Mouse (Mus musculus): Measurements from ENCODE around the gene Zfp536. TPM values are rescaled to one million over a fixed set of nuclear protein-coding genes. Genes with fewer than 3 reads are reported as not detected.
A peak's percentile ranks its signal among the peaks of the same experiment; 100 is the strongest.
"Not testable (repeated sequence)": the region's sequence is repeated elsewhere in the genome, so short reads cannot be mapped to it uniquely, and the experiment has no call there.

Zfp536 gene
- total RNA-seq, 2 experiments from 2014 or later, result 35.1 to 40.3 TPM

DNA sequence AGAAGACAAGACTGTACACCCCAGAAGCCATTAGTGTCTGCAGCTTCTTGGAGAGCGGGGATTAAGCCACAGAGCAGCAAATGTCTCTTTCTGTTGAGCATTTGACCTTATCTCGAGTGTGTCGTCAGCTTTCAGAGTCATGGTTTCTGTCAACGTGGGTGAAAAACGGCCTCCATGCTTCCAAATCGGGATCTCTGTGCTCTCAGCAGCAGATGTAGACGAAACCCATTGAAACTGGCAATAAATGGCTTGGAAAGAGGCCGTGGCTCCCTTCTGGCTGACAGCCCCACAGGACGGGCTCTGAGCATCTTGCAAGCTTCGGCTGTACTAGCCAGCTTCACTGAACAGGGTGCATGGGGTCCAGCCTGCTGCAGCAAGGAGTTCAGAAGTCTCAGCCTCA lies 159.1 kb downstream of the Zfp536 start:
- DNase-seq (ENCODE audit: low spot score in 2 of 2), result no peak

DNA sequence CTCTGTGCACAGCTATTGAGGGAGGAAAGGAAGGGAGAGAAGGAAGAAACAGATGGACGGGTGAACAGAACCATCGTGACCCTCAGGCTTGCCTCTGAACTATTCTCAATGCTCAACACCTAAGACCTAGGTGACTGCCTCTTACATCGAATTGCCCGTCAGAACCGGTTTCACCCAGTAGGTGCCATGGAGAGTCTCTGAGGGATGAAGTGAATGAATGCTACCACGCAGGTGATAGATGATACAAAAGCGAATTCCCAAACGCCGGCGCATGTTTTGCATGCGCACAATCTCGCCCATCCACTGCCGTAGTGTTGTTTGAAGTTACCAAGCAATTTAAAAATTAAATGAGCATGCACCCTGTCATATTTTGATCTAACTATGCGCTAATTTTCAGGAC lies 164.9 kb downstream of the Zfp536 start:
- no peak for DNase-seq (ENCODE audit: low spot score in 2 of 2)

DNA sequence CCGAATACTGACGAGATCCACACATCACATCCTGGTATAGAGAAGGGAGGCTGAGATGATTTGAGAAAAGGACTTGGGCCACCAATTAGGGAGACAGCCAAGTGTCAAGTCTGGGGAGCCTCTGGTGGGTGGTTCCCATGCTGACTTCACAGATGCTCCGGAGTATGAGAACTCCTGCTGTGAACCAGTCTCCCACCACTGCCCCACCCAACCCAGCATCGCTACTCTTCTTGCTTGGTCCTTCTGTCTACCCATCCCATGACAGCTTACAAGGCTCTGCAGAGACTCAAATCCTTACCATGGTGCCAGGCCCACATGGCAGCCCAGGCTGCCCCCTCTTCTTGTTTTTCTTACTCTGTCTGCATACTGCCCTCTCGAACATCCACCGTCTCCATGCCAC lies 165.5 kb downstream of the Zfp536 start:
- DNase-seq (ENCODE audit: low spot score in 2 of 2), result no peak

DNA sequence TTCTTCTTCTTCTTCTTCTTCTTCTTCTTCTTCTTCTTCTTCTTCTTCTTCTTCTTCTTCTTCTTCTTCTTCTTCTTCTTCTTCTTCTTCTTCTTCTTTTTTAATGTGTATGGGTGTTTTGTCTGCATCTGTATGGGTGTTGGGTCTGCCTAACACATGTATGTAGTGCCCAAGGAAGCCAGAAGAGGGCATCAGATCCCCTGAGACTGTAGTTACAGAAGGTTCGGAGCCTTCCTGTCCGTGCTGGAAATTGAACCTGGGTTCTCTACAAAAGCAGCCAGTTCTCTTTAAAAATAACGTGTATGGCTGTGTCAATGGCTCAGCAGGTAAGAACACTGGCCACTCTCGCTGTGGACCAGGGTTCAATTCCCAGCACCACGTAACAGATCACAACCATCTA lies 167.0 kb downstream of the Zfp536 start:
- no peak for DNase-seq (ENCODE audit: low spot score in 2 of 2)

DNA sequence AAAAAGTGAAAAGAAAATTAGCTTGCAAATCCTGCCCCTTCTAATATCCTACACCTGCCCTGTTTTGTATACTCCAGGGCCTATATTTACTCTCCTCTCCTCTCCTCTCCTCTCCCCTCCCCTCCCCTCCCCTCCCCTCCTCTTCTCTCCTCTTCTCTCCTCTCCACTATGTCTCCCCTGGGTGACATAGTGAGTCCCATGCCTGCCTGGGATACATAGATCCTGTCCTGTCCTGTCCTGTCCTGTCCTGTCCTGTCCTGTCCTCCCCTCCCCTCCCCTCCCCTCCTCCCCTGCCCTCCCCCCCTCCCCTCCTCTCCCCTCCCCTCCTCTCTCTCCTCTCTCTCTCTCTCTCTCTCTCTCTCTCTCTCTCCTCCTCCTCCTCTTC lies 169.9 kb downstream of the Zfp536 start:
- not testable (repeated sequence) for DNase-seq (ENCODE audit: low spot score in 2 of 2)

DNA sequence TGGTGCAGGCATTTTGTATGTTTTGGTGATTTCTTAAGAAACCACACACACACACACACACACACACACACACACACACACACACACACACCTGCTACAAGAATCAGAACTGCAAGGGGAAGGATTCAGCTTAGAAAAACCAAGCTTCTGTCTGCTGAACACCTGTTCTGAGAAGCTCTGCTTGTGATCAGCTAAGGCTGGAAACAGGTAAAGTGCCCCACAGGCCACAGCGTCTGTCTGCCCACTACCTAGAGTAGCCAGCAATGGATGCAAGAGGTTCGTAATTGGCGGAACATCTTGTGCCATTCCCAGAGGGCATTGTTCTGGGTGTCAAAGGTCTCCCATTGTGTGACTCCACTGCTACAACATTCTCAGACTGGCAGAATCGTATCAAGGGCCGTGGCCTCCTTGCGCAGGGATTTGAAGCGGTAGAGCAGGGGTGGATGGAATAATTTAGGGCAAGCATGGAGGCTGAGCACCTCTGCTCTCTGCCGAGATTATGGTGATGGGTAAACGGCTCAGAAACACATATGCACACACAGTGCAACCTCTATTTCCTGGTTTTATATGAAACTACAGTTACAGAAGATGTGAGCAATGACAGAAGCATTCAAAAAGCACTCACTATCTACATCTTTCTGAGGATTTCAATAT lies 170.4 kb downstream of the Zfp536 start:
- DNase-seq (ENCODE audit: low spot score in 2 of 2), result no peak

DNA sequence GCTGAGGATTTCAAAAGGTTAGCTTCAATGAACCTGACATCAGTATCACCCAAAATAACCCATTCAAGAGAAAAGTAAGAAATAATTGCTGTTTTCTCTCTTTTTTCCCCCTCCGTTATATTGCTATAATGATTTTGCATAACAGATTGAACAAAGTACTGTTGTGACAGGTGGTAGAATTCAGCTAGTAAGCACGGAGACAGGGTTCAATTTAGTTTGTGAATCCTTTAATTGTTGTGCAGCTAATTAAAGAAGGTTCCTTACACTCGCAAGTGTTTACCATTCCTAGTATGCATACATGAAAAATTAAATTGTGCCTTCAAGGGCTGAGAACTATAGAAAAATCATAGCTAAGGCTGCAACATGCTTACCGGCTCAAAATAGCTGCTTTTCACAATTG lies 173.1 kb downstream of the Zfp536 start:
- no peak for DNase-seq (ENCODE audit: low spot score in 2 of 2)

DNA sequence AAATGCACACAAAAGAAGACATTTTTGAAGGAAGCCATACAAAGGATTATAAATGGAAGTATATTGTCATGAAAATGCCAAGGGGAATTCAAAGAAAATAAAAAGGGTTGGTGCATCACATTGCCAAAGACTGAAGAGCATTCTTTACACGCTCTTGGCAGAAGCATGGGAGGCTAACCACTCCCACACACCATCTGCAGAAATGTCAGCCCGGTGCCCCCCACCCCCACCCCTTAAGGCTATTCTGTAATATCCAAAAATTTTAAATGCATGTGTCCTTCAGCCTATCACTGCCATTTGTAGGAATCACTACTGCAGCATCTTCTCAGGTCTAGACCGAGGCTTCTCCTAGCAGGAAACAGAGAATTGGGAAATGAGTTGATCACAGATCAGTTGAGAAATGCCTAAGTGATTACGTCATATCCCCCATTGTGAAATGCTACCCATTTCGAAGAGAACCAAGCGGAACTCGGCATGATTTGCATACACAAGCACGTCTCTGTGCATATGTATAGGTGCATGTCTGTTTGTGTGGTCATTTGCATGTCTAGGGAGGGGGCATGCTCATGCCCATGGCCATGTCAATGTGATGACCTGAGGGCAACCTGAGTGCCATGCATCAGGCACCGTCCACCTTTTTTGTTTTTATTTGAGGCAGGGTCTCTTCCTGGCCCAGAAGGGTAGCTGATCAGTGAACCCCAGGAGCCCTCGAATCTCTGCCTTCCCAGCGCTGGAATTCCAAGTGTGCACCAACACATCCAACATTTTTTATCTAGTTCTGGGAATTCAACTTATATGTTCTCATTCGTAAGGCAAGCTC lies 179.0 kb downstream of the Zfp536 start:
- DNase-seq (ENCODE audit: low spot score in 2 of 2), result no peak

DNA sequence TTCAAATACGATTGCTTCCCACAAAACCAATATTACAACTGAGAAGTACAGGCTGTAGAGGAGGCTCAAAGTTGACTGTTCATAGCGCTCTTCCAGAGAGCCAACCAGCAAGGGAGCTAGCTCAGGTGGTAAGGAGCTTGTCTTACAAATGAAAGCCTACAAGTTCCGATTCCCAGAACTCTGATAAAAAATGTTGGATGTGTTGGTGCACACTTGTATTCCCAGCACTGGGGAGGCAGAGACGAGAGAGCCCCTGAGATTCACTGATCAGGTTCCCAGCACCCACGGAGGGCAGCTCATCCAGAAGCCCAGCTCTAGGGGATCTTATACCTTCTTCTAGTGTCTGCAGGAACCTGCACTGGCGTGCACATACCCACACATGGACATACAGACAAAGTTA lies 179.9 kb downstream of the Zfp536 start:
- DNase-seq (ENCODE audit: low spot score in 2 of 2), result no peak

DNA sequence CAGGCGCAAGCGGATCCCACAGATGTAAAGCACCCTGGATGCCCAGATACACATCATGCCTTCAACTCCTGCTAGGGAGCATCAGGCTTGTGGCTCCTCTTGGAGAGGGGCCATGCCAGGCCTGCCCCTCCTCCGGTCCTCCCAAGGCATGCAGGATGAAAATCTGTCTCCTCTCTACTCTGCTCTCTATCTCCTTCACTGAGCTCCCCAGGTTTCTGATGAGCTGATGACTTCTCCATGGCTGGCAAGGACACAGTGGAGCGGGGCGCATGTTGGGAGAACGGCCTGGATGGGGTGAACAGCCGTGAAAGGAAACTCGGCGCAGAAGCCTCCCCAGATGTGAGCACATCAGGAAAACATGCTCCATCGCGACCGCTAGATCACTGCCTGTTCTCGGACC lies 186.7 kb downstream of the Zfp536 start:
- no peak for DNase-seq (ENCODE audit: low spot score in 2 of 2)

DNA sequence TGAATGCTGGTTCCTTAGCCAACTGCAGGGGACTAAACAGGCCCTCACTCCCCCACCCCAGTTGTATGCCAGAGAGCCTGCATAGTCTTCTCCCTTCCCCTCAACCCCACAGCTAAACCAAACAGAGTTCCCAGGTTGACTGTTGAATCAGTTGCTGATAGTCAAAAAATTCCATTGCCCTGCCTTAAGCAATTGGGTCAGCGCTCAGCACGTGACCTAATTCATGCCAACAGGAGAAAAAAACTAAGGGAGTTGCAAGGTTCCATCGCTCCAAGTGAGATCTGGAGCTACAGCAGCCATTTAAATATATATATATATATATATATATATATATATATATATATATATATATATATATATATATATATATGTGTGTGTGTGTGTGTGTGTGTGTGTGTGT lies 192.2 kb downstream of the Zfp536 start:
- no peak for DNase-seq (ENCODE audit: low spot score in 2 of 2)

DNA sequence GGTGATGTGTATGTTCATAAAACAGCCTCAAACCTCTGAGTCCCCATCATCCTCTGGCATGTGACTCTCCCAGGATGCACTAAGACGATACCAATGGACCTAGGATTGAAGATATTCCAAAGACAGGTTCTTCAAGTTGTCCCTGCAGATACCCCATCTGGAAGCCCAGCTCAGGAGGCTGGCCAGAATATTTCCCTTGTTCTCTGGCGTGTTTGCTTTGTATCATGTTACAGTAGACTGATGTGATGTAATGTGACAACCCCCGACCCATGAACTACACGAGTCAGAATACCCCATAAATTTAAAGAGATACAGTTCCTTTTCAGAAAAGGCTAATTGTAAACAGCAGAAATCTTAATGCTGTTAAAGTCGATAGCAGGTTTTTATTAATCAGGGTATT lies 192.9 kb downstream of the Zfp536 start:
- no peak for DNase-seq (ENCODE audit: low spot score in 2 of 2)

DNA sequence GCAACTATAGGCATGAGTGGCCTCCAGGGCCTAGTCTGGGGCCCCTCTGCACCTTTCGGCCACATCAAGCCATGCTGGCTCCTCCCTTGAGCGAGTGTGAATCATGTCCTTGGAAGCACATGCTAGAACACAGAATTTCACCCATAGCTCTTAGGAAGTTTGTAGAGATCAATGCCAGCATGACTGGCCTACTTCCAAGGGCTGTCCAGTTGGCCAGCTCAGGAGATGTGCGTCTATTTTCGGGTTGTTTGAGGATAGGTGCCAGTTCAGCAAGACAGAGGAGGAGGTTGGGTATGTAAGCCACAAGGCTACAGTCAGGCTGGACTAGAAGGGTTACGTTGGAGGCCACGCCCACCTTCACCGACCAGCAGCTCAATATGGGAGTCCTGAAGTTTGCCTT lies 201.4 kb downstream of the Zfp536 start:
- no peak for DNase-seq (ENCODE audit: low spot score in 2 of 2)

DNA sequence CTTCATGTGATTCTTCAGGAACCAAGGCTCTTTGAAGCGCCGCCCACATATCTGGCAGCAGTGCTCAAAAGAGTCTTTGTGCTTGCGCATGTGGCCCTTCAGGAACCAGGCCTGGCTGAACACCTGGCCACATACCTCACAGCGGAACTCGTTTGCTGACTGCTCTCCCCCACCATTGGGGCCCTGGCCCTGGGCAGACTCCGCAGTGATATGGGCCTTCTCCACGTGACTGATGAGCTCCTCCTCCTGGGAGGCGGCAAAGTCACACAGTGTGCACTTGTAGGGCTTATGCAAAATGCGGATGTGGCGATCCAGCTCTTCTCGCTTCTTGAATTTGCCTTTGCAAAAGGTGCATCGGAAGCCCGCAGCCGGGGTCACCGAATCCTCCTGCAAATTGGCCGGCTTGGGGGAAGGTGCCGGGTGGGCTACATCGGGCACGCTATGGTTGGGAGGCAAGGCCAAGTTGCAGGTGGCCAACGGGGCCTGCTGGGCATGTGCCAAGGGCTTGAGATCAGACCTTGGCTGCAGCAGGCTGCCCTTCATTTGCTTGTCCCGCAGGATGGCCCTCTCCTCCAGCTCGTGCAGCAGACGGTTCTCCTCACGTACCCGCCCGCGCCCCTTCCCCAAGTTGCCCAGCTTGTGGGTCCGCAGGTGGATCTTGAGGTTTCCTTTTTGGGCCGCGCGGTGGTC lies 204.5 kb downstream of the Zfp536 start:
- DNase-seq (ENCODE audit: low spot score in 2 of 2), result no peak

DNA sequence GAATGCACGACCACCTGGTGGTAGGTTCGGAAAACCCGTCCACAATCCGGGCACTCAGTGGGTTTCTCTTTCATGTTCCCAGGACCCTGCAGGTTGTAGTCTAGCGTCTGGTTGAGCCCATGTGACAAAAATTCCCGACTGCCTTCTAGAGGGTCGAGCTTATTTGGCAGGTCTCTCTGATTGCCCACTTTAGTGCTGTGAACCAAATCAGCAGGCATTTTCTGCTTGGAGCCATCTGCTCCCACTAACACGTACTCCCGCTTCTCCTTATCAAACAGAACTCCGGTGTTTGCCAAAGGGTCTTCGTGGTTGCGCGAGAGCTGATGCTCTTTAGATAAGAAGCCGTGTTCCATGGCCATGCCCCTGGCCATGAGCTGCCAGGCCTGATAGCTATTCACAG lies 205.4 kb downstream of the Zfp536 start:
- DNase-seq (ENCODE audit: low spot score in 2 of 2), result no peak

DNA sequence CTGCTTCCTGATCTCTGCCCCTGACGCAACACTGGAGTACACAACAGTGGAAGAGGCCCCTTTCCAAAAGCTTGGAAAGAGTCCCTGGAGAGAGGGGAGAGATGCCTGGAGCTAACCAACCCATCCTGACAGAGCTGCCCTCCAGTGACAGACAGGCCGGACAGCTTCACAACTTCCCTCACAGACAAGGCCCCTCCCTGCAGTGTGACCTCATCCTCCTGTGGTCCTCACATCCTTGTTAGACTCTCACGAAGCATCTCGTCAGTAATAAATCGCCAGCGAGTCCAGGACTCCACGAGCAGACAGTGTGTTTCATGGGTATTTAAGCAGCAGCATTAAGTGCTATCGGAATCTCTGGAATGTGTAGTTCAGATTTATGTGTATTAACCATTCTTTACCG lies 207.4 kb downstream of the Zfp536 start:
- DNase-seq (ENCODE audit: low spot score in 2 of 2), result no peak

DNA sequence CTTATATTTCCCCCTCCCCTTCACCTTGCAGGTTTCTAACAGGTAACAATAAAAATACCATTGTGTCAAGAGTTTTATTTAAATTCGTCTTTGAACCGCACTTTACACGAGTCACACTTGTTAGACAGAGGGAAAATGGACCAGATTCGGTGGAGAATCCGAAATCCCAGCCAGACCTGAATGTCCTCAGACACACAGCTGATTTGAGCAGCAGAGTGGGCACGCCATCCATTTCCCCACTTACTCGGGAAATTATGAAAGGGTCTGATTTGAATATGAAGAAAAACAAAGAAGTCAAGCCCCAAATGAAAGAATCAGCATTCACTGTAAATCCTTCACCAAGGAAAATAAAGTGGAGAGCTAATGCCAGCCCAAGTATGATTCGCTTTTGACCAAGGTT lies 208.1 kb downstream of the Zfp536 start:
- DNase-seq (ENCODE audit: low spot score in 2 of 2), result no peak

DNA sequence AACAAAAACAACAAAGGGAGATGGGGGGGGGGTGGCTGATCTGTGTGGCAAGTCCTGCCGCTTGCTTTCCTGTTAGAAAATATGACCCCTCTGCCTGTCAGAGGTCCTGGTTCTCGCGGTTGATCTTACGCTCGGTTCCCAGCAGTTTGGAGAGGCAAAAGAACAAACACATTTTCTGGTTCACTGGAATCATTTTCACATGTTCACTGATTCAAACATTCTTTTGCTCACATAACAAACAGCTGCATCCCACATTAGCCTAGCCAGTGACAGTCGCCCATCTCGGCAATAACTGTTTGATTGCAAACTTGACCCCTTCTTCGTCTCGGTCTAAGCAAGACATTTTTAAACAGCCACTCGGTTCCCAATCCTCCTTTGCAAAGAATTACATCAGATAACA lies 208.8 kb downstream of the Zfp536 start:
- DNase-seq (ENCODE audit: low spot score in 2 of 2), result no peak

DNA sequence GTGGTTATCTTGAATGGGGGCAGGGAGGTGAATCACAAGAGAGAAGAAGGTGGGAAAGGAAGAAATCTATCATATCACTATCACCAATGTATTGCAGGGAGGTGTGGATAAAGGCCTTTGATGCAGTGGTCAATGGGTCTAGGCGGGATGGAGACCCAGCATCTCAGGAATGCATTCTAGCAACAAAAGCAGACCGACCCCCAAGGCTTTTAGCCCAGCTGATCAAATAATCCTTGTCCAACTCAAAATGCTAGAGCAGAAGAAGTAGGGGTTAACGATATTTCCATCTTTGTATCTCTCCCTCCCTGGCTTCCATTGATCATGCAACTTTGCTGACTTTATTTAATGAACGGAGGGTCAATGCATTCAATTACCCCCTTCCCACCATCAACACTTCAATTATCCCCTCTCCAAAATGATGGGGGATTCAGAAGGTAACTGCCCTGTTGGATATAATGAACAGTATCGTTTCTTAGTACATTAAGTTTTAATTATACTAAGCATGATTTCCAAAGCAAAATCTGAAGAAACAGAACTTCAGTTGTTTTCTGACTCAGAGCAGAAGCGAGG lies 209.5 kb downstream of the Zfp536 start:
- no peak for DNase-seq (ENCODE audit: low spot score in 2 of 2)

DNA sequence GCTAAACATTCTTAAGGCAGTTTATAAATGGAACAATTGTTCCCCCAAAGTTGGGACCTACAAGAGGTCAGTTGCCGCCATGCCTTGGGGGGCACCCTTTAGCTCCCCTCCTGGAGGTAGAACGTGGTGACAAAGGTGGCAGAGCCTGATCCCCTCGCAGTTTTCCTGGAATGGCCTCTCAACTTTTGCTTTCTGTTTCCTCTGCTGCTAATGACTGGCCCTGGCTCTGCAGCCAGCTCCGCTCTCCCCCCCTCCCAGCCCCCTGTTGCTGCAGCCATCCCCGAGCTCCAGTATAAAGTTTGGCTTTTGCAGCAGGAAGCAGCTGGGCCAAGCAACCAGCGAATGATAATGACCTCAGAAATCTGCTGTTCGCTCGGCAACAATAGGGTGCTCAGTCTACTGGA lies 210.3 kb downstream of the Zfp536 start:
- DNase-seq (ENCODE audit: low spot score in 2 of 2), result no peak

DNA sequence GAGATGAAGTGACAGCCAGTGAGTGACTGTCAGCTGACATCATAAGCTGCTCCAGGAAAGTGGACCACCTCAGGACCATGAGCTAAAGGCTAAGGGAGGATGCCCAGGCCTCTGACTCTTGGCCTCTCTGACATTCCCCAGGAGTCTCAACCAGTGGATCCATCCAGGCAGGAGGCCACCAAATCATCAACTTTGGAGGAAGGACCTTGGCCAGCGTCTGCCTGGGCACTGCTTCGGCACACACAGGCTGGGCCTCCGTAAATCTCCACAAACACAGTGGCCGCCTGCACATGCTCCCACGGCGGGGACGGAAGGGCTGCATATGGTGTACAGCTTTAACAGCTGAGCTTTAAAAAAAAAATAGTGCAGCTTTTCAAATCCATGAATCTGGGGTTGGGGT lies 210.9 kb downstream of the Zfp536 start:
- peak in 1 of 2 experiments; percentile 30 for DNase-seq (ENCODE audit: low spot score in 2 of 2)

DNA sequence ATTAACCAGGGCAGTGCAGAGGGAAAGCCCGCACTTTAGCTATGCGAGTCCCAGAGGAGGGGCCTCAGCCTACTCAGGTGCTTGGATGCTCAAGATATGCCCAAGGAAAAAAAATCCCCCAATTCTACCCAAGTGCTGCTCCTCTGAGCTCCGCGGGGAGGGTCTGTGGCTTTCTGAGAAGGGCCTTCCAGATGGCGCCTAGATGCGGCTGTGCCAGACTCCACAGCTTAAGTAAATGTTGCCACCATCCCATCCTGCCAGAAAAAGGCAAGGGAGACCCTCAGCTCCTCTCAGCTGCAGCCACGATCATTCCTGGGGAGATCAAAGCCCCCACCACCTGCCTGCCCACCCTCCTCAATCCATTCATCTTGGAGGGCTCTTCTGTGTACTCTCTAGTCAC lies 212.9 kb downstream of the Zfp536 start:
- no peak for DNase-seq (ENCODE audit: low spot score in 2 of 2)

Measured in left cerebral cortex, adult 18-20 months (tissue).